Mouse (Mus musculus): ENCODE measurements at regions not wholly inside any gene's neighbourhood (a gene's known extent, or its start where the extent isn't known, plus 50 kb on each side); places are given as distances from the start of the nearest gene placed in this dataset.

GRCm38 (mm10) chr2:139362245-139362847, 131.4 kb upstream of the Sptlc3 start:
- DNase-seq (ENCODE audit: low spot score in 2 of 2), result no peak

GRCm38 (mm10) chr2:139370070-139370469, 123.6 kb upstream of the Sptlc3 start:
- no peak for DNase-seq (ENCODE audit: low spot score in 2 of 2)

- DNase-seq (ENCODE audit: low spot score in 2 of 2), result no peak
These were observed 113.4 kb upstream of the Sptlc3 start for GRCm38 (mm10) chr2:139380285-139380684.

GRCm38 (mm10) chr2:139381628-139382027, 112.1 kb upstream of the Sptlc3 start:
- peak; percentile 27 to 68 for DNase-seq (ENCODE audit: low spot score in 2 of 2)

GRCm38 (mm10) chr2:139413559-139413958, 80.2 kb upstream of the Sptlc3 start:
- no peak for DNase-seq (ENCODE audit: low spot score in 2 of 2)

GRCm38 (mm10) chr2:139417506-139417905, 76.2 kb upstream of the Sptlc3 start:
- no peak for DNase-seq (ENCODE audit: low spot score in 2 of 2)

GRCm38 (mm10) chr2:139422678-139423077, 71.0 kb upstream of the Sptlc3 start:
- DNase-seq (ENCODE audit: low spot score in 2 of 2), result no peak

GRCm38 (mm10) chr2:139423413-139423812, 70.3 kb upstream of the Sptlc3 start:
- DNase-seq (ENCODE audit: low spot score in 2 of 2), result no peak
